Mouse (Mus musculus): ENCODE data around the gene Flrt1. TPM values are rescaled to one million over a fixed set of nuclear protein-coding genes. Genes with fewer than 3 reads are reported as not detected.
"Not testable (repeated sequence)": the region's sequence is repeated elsewhere in the genome, so short reads cannot be mapped to it uniquely, and the experiment has no call there.

The Flrt1 gene
- total RNA-seq, 2 experiments from 2014 or later, result 33.0 to 35.2 TPM

- intact Hi-C loops (cut with DNase I); DNase-seq (ENCODE audit: low spot score in 2 of 2): not testable (repeated sequence)
These were observed 30.2 kb downstream of the Flrt1 start for GRCm38 (mm10) chr19:7075336-7075735.

GRCm38 (mm10) chr19:7073997-7074781, 31.3 kb downstream of the Flrt1 start:
- DNase-seq (ENCODE audit: low spot score in 2 of 2), result no peak
- intact Hi-C loops (cut with DNase I), result no loop called here

GRCm38 (mm10) chr19:7072221-7072620, 33.3 kb downstream of the Flrt1 start:
- no peak for DNase-seq (ENCODE audit: low spot score in 2 of 2)
- intact Hi-C loops (cut with DNase I), result no loop called here

- intact Hi-C loops (cut with DNase I), result no loop called here
- DNase-seq (ENCODE audit: low spot score in 2 of 2), result no peak
These were observed 34.8 kb downstream of the Flrt1 start for GRCm38 (mm10) chr19:7070775-7071174.

GRCm38 (mm10) chr19:7069781-7070763, 35.5 kb downstream of the Flrt1 start:
- intact Hi-C loops (cut with DNase I), result loop anchor here (2.0 to 5.0 kb wide), 2 partner anchors 127 to 347 kb away; partner anchors contain the start of gene 2700081O15Rik
- no peak for DNase-seq (ENCODE audit: low spot score in 2 of 2)

- intact Hi-C loops (cut with DNase I), result loop anchor here (1.0 to 5.0 kb wide), 3 partner anchors 91 to 348 kb away; partner anchors contain the start of gene 2700081O15Rik
- no peak for DNase-seq (ENCODE audit: low spot score in 2 of 2)
These were observed 36.6 kb downstream of the Flrt1 start for GRCm38 (mm10) chr19:7068661-7069531.

- peak; percentile 63 to 84 for DNase-seq (ENCODE audit: low spot score in 2 of 2)
- intact Hi-C loops (cut with DNase I), result loop anchor here (1.0 to 5.0 kb wide), 3 partner anchors 92 to 349 kb away; partner anchors contain the start of gene 2700081O15Rik
These were observed 37.4 kb downstream of the Flrt1 start for GRCm38 (mm10) chr19:7068136-7068535.

- intact Hi-C loops (cut with DNase I), result loop anchor here (1.0 to 5.0 kb wide), 3 partner anchors 93 to 350 kb away; partner anchors contain the start of gene 2700081O15Rik
- no peak for DNase-seq (ENCODE audit: low spot score in 2 of 2)
These were observed 38.0 kb downstream of the Flrt1 start for GRCm38 (mm10) chr19:7067344-7068050.

- intact Hi-C loops (cut with DNase I), result loop anchor here (5.0 kb wide), 1 partner anchor 350 kb away; the partner anchor contains the start of gene 2700081O15Rik
- no peak for DNase-seq (ENCODE audit: low spot score in 2 of 2)
These were observed 38.6 kb downstream of the Flrt1 start for GRCm38 (mm10) chr19:7066828-7067342.

GRCm38 (mm10) chr19:7066034-7066827, 39.3 kb downstream of the Flrt1 start:
- intact Hi-C loops (cut with DNase I), result loop anchor here (5.0 kb wide), 1 partner anchor 351 kb away; the partner anchor contains the start of gene 2700081O15Rik

GRCm38 (mm10) chr19:7064571-7064970, 41.0 kb downstream of the Flrt1 start:
- intact Hi-C loops (cut with DNase I), result no loop called here
- DNase-seq (ENCODE audit: low spot score in 2 of 2), result peak; percentile 87 to 88

More at GRCm38 (mm10) chr19:7066034-7066827, 39.3 kb downstream of the Flrt1 start:
- no peak for DNase-seq (ENCODE audit: low spot score in 2 of 2)

- DNase-seq (ENCODE audit: low spot score in 2 of 2), result no peak
- intact Hi-C loops (cut with DNase I), result no loop called here
These were observed 42.6 kb downstream of the Flrt1 start for GRCm38 (mm10) chr19:7062916-7063315.

- intact Hi-C loops (cut with DNase I), result no loop called here
- no peak for DNase-seq (ENCODE audit: low spot score in 2 of 2)
These were observed 43.4 kb downstream of the Flrt1 start for GRCm38 (mm10) chr19:7062110-7062509.

GRCm38 (mm10) chr19:7058541-7058940, 47.0 kb downstream of the Flrt1 start:
- no peak for DNase-seq (ENCODE audit: low spot score in 2 of 2)
- intact Hi-C loops (cut with DNase I), result loop anchor here (10.0 kb wide), 1 partner anchor 286 kb away; the partner anchor contains the start of gene Mark2

- DNase-seq (ENCODE audit: low spot score in 2 of 2), result peak; percentile 65 to 70
- intact Hi-C loops (cut with DNase I), result loop anchor here (10.0 kb wide), 1 partner anchor 287 kb away; the partner anchor contains the start of gene Mark2
These were observed 47.8 kb downstream of the Flrt1 start for GRCm38 (mm10) chr19:7057722-7058207.

- intact Hi-C loops (cut with DNase I), result loop anchor here (10.0 kb wide), 1 partner anchor 288 kb away; the partner anchor contains the start of gene Mark2
- DNase-seq (ENCODE audit: low spot score in 2 of 2), result no peak
These were observed 48.3 kb downstream of the Flrt1 start for GRCm38 (mm10) chr19:7057126-7057721.

All from left cerebral cortex, postnatal 14 days (tissue).